Mouse (Mus musculus): Measurements from ENCODE around the gene Ppp5c. TPM values are rescaled to one million over a fixed set of nuclear protein-coding genes. Genes with fewer than 3 reads are reported as not detected.

Ppp5c gene
- polyA plus RNA-seq, 1 experiment from 2014 or later, result 112 TPM

- H3K9ac ChIP-seq, result no peak overlapping the region
- H3K4me2 ChIP-seq, result no peak overlapping the region
- ATAC-seq (ENCODE audit: low FRiP score), result no peak
- no peaks in the 10 kb centered on the region for H3K9me3 ChIP-seq
- peak overlapping the region; percentile 36; the same call in 1 of the 2 replicates for H3K27ac ChIP-seq
- no peak overlapping the region for H3K4me3 ChIP-seq (replicated peaks)
- H3K36me3 ChIP-seq (replicated peaks), result peaks cover 61% of the 10 kb centered on the region
- no peaks in the 10 kb centered on the region for H3K4me1 ChIP-seq
- 92% methylated on average over 7 of the region's 7 CpGs for whole genome bisulfite sequencing
- no peaks in the 10 kb centered on the region for H3K27me3 ChIP-seq
These were observed 24.3 kb downstream of the Ppp5c start for GRCm38 (mm10) chr7:17003230-17003960.

- peak; percentile 82 for ATAC-seq (ENCODE audit: low FRiP score)
- Histone ChIP-seq H3K27ac (no peak overlapping the region), H3K36me3 (replicated peaks) (peaks cover 61% of the 10 kb centered on the region), H3K9me3 (no peaks in the 10 kb centered on the region), H3K4me3 (replicated peaks) (no peak overlapping the region), H3K27me3 (no peaks in the 10 kb centered on the region), H3K4me2 (no peak overlapping the region), H3K9ac (no peak overlapping the region), H3K4me1 (no peaks in the 10 kb centered on the region)
- WGBS, result 14% methylated on average over 7 of the region's 7 CpGs
These were observed 25.1 kb downstream of the Ppp5c start for GRCm38 (mm10) chr7:17002375-17003195.

GRCm38 (mm10) chr7:16999650-17000049, 28.1 kb downstream of the Ppp5c start:
- Histone ChIP-seq H3K27ac (peak overlapping the region; percentile 20; the same call in 1 of the 2 replicates), H3K36me3 (replicated peaks) (peaks cover 36% of the 10 kb centered on the region), H3K4me3 (replicated peaks) (no peak overlapping the region), H3K4me2 (no peak overlapping the region), H3K4me1 (peaks cover 23% of the 10 kb centered on the region), H3K27me3 (no peaks in the 10 kb centered on the region), H3K9ac (no peak overlapping the region), H3K9me3 (no peaks in the 10 kb centered on the region)
- ATAC-seq (ENCODE audit: low FRiP score), result no peak; the same call in 1 of the 2 replicates
- WGBS, result 22% methylated on average over 4 of the region's 4 CpGs

- 76% methylated on average over 4 of the region's 4 CpGs for WGBS
- no peak overlapping the region for H3K4me3 ChIP-seq (replicated peaks)
- H3K27me3 ChIP-seq, result no peaks in the 10 kb centered on the region
- peaks cover 27% of the 10 kb centered on the region for H3K4me1 ChIP-seq
- no peak for ATAC-seq (ENCODE audit: low FRiP score)
- H3K27ac ChIP-seq, result peak overlapping the region; percentile 20; the same call in 1 of the 2 replicates
- no peaks in the 10 kb centered on the region for H3K9me3 ChIP-seq
- H3K36me3 ChIP-seq (replicated peaks), result peaks cover 31% of the 10 kb centered on the region
- H3K9ac ChIP-seq, result no peak overlapping the region
- H3K4me2 ChIP-seq, result no peak overlapping the region
These were observed 28.5 kb downstream of the Ppp5c start for GRCm38 (mm10) chr7:16999233-16999632.

- Histone ChIP-seq H3K4me3 (replicated peaks) (peak overlapping the region; percentile 40), H3K27ac (peak overlapping the region; percentile 75; the same call in 1 of the 2 replicates), H3K27me3 (no peaks in the 10 kb centered on the region), H3K9me3 (no peaks in the 10 kb centered on the region), H3K4me1 (peaks cover 58% of the 10 kb centered on the region), H3K9ac (0 out of 2 replicates have a peak overlapping the region, but pooled peaks have one; percentile 59), H3K4me2 (peak overlapping the region; percentile 63), H3K36me3 (replicated peaks) (peaks cover 15% of the 10 kb centered on the region)
- no peak for ATAC-seq (ENCODE audit: low FRiP score)
- 89% methylated on average over 4 of the region's 4 CpGs for WGBS
These were observed 32.4 kb downstream of the Ppp5c start for GRCm38 (mm10) chr7:16995345-16995744.

GRCm38 (mm10) chr7:16994400-16994799, 33.3 kb downstream of the Ppp5c start:
- WGBS, result 8% methylated on average over 20 of the region's 20 CpGs
- Histone ChIP-seq H3K4me2 (peak overlapping the region; percentile 63), H3K9me3 (no peaks in the 10 kb centered on the region), H3K27ac (peak overlapping the region; percentile 75; the same call in 1 of the 2 replicates), H3K36me3 (replicated peaks) (peaks cover 12% of the 10 kb centered on the region; the same call in 1 of the 2 replicates), H3K4me3 (replicated peaks) (peak overlapping the region; percentile 40), H3K4me1 (peaks cover 63% of the 10 kb centered on the region), H3K27me3 (no peaks in the 10 kb centered on the region), H3K9ac (peak overlapping the region; percentile 59)
- ATAC-seq (ENCODE audit: low FRiP score), result no peak

GRCm38 (mm10) chr7:16993651-16994399, 33.9 kb downstream of the Ppp5c start:
- Histone ChIP-seq H3K27ac (peak overlapping the region; percentile 75), H3K27me3 (no peaks in the 10 kb centered on the region), H3K4me1 (peaks cover 63% of the 10 kb centered on the region), H3K4me3 (replicated peaks) (peak overlapping the region; percentile 40), H3K36me3 (replicated peaks) (peaks cover 12% of the 10 kb centered on the region; the same call in 1 of the 2 replicates), H3K9ac (peak overlapping the region; percentile 59), H3K4me2 (peak overlapping the region; percentile 63), H3K9me3 (no peaks in the 10 kb centered on the region)
- peak; percentile 83 for ATAC-seq (ENCODE audit: low FRiP score)
- under 1% methylated on average over 26 of the region's 27 CpGs for WGBS

GRCm38 (mm10) chr7:16992451-16992807, 35.3 kb downstream of the Ppp5c start, which contains the start of gene Ccdc8:
Gene Ccdc8, plus strand, starts transcription at chr7:16992708.
- Histone ChIP-seq H3K4me1 (peaks cover 75% of the 10 kb centered on the region), H3K27me3 (no peaks in the 10 kb centered on the region), H3K4me2 (peak within 1 kb of the TSS; percentile 63), H3K4me3 (replicated peaks) (peak within 1 kb of the TSS; percentile 40), H3K9me3 (no peaks in the 10 kb centered on the region), H3K9ac (peak within 1 kb of the TSS; percentile 59; the same call in 1 of the 2 replicates), H3K27ac (peak within 1 kb of the TSS; percentile 88), H3K36me3 (replicated peaks) (peaks cover 2% of the 10 kb centered on the region; the same call in 1 of the 2 replicates)
- no peak for ATAC-seq (ENCODE audit: low FRiP score)
- WGBS, result 98% methylated on average over 5 of the region's 5 CpGs

GRCm38 (mm10) chr7:16991681-16992450, 35.9 kb downstream of the Ppp5c start:
- H3K27me3 ChIP-seq, result no peaks in the 10 kb centered on the region
- H3K9ac ChIP-seq, result no peak overlapping the region
- ATAC-seq (ENCODE audit: low FRiP score), result peak; percentile 76
- 55% methylated on average over 18 of the region's 18 CpGs for WGBS
- no peaks in the 10 kb centered on the region for H3K9me3 ChIP-seq
- no peaks in the 10 kb centered on the region for H3K36me3 ChIP-seq (replicated peaks)
- peaks cover 77% of the 10 kb centered on the region for H3K4me1 ChIP-seq
- peak overlapping the region; percentile 88 for H3K27ac ChIP-seq
- H3K4me2 ChIP-seq, result peak overlapping the region; percentile 33
- no peak overlapping the region for H3K4me3 ChIP-seq (replicated peaks)

GRCm38 (mm10) chr7:16990006-16990744, 37.5 kb downstream of the Ppp5c start:
- H3K27ac ChIP-seq, result peak overlapping the region; percentile 88
- H3K4me1 ChIP-seq, result peaks cover 67% of the 10 kb centered on the region
- no peaks in the 10 kb centered on the region for H3K27me3 ChIP-seq
- WGBS, result 39% methylated on average over 15 of the region's 15 CpGs
- H3K4me2 ChIP-seq, result peak overlapping the region; percentile 2; the same call in 1 of the 2 replicates
- no peaks in the 10 kb centered on the region for H3K9me3 ChIP-seq
- no peak overlapping the region for H3K4me3 ChIP-seq (replicated peaks)
- no peak overlapping the region for H3K9ac ChIP-seq
- no peak for ATAC-seq (ENCODE audit: low FRiP score)
- peaks cover 5% of the 10 kb centered on the region; the same call in 1 of the 2 replicates for H3K36me3 ChIP-seq (replicated peaks)

All from forebrain, embryonic 12.5 days (tissue).